In the genomic region with DNA sequence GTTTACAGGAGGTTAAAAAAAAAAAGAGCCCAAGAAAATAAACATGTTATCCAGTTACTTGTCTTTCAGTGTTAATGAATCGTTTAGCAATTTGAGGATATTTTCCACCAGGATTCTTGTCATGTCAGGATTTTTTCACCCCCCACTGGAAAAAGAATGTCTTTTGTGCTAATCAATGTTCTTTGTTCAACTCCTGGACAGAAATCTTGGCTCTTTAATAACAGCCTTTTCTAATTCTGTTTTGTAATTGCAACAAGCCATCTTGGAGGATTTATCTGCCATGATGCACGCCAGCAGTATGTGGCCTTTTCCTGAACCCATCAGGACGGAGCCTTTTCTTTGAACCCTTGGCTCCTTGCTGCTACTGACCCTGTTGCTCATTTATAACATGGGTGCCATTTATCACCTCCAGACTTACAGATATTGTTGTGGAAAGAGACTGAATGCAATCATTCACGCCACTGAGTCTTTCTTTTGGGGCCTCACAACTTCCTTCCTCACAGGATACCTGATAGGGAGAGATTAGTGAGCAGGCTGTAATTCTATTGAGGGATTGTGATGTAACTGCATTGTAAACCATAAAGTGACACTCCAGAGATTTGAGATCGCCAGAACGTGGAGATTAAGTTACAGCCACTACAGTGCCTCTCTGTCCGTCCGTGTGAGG, we compare ENCODE assay signal across 9 mouse cellular contexts.
DNase-seq lines count a peak whose midpoint lies in the region; ATAC-seq and TF ChIP-seq lines count a peak whose summit lies in the region.
"Had no signal": no experiment of that assay in that cellular context is flagged by ENCODE, and none has a peak within 500 bp of the region (broad histone marks: within the 10 kb centered on the region; RNA-seq: fewer than 3 reads in every experiment).

No protein-coding gene starts in this region.

- no peaks in the 10 kb centered on the region for H3K36me3 ChIP-seq in liver, embryonic 11.5 days (ENCODE audit: control insufficient read depth, insufficient read depth, low read length)
- no peaks in the 10 kb centered on the region for H3K36me3 ChIP-seq in heart, embryonic 13.5 days
- no peaks in the 10 kb centered on the region for H3K36me3 ChIP-seq in neural tube, embryonic 12.5 days
- no peaks in the 10 kb centered on the region for H3K36me3 ChIP-seq in midbrain, postnatal 0 days (ENCODE audit: insufficient read depth, low read length)

- peak; percentile 64; the same call in 1 of the 2 replicates for ATAC-seq in liver, embryonic 11.5 days (replicated peaks; ENCODE audit: low FRiP score)
- no peak for ATAC-seq in heart, embryonic 13.5 days (ENCODE audit: extremely low read depth, insufficient number of reproducible peaks, low FRiP score, low TSS enrichment)
- ATAC-seq in neural tube, embryonic 12.5 days (ENCODE audit: low FRiP score, low read depth), result peak; percentile 83
- no peak for ATAC-seq in midbrain, postnatal 0 days (ENCODE audit: low FRiP score)
- ATAC-seq: forebrain, embryonic 14.5 days had no signal

- no peak overlapping the region for H3K4me2 ChIP-seq in liver, embryonic 11.5 days
- no peak overlapping the region for H3K4me2 ChIP-seq in heart, embryonic 13.5 days
- peak overlapping the region; percentile 23 for H3K4me2 ChIP-seq in neural tube, embryonic 12.5 days (replicated peaks)
- H3K4me2 ChIP-seq in midbrain, postnatal 0 days (ENCODE audit: low read depth, low read length, poor library complexity, severe bottlenecking), result no peak overlapping the region

- no peak overlapping the region for H3K4me3 ChIP-seq in liver, embryonic 11.5 days (ENCODE audit: low read depth, low read length)
- no peak overlapping the region for H3K4me3 ChIP-seq in heart, embryonic 13.5 days
- no peak overlapping the region for H3K4me3 ChIP-seq in neural tube, embryonic 12.5 days
- H3K4me3 ChIP-seq in midbrain, postnatal 0 days (ENCODE audit: low read depth, low read length), result no peak overlapping the region

- H3K9ac ChIP-seq in liver, embryonic 11.5 days (ENCODE audit: low read depth, low read length), result no peak overlapping the region
- no peak overlapping the region for H3K9ac ChIP-seq in heart, embryonic 13.5 days
- no peak overlapping the region for H3K9ac ChIP-seq in neural tube, embryonic 12.5 days
- no peak overlapping the region for H3K9ac ChIP-seq in midbrain, postnatal 0 days (replicated peaks; ENCODE audit: low read length, poor library complexity, severe bottlenecking)

- H3K27me3 ChIP-seq in liver, embryonic 11.5 days (replicated peaks; ENCODE audit: control insufficient read depth, insufficient read depth, low read length), result no peaks in the 10 kb centered on the region
- no peaks in the 10 kb centered on the region for H3K27me3 ChIP-seq in heart, embryonic 13.5 days (replicated peaks)
- no peaks in the 10 kb centered on the region for H3K27me3 ChIP-seq in neural tube, embryonic 12.5 days (replicated peaks)
- H3K27me3 ChIP-seq in midbrain, postnatal 0 days (ENCODE audit: insufficient read depth, low read length), result no peaks in the 10 kb centered on the region

- no peaks in the 10 kb centered on the region for H3K9me3 ChIP-seq in liver, embryonic 11.5 days (ENCODE audit: control insufficient read depth, low read length)
- H3K9me3 ChIP-seq in heart, embryonic 13.5 days, result no peaks in the 10 kb centered on the region
- H3K9me3 ChIP-seq in neural tube, embryonic 12.5 days, result no peaks in the 10 kb centered on the region
- H3K9me3 ChIP-seq in midbrain, postnatal 0 days (ENCODE audit: low read length), result no peaks in the 10 kb centered on the region

- 15% methylated on average over 8 of the region's 8 CpGs for WGBS in liver, embryonic 11.5 days
- 24% methylated on average over 8 of the region's 8 CpGs for WGBS in heart, embryonic 13.5 days
- 4% methylated on average over 8 of the region's 8 CpGs for WGBS in neural tube, embryonic 12.5 days
- 35% methylated on average over 8 of the region's 8 CpGs for WGBS in midbrain, postnatal 0 days

- 0 out of 2 replicates have a peak, but pooled peaks cover 3% of the 10 kb centered on the region for H3K4me1 ChIP-seq in liver, embryonic 11.5 days (replicated peaks; ENCODE audit: control insufficient read depth, insufficient read depth, low read length)
- H3K4me1 ChIP-seq in heart, embryonic 13.5 days, result peaks cover 9% of the 10 kb centered on the region
- peaks cover 10% of the 10 kb centered on the region for H3K4me1 ChIP-seq in neural tube, embryonic 12.5 days
- no peaks in the 10 kb centered on the region for H3K4me1 ChIP-seq in midbrain, postnatal 0 days (ENCODE audit: insufficient read depth, low read length)

- DNase-seq in liver, embryonic 11.5 days (ENCODE audit: low spot score), result no peak
- no peak for DNase-seq in liver
- DNase-seq in kidney, postnatal 14 days, result peak; percentile 60
- DNase-seq in layer of hippocampus, adult 9-10 months (ENCODE audit: low spot score), result no peak
- DNase-seq in right cerebral cortex, postnatal 4 days, result no peak
- no peak for DNase-seq in midbrain, postnatal 0 days (ENCODE audit: low spot score)

- no peak for TF ChIP-seq CTCF in midbrain, postnatal 0 days (IDR thresholded peaks at IDR 0.05)

- no peak overlapping the region for H3K27ac ChIP-seq in liver, embryonic 11.5 days (ENCODE audit: low read depth, low read length)
- peak overlapping the region; percentile 55 for H3K27ac ChIP-seq in heart, embryonic 13.5 days (replicated peaks)
- no peak overlapping the region for H3K27ac ChIP-seq in neural tube, embryonic 12.5 days
- H3K27ac ChIP-seq in midbrain, postnatal 0 days (ENCODE audit: low read depth, low read length), result no peak overlapping the region

Comparison
In these comparisons a context has a peak if more than half of its experiments do, and no peak if none do; other contexts are left out.
1. ATAC-seq: peak in liver, embryonic 11.5 days (single experiment) and neural tube, embryonic 12.5 days (single experiment); none in heart, embryonic 13.5 days (single experiment) and midbrain, postnatal 0 days (single experiment).